Mouse (Mus musculus) lung, embryonic 14.5 days (tissue): ENCODE data around the gene Mlst8. TPM values are rescaled to one million over a fixed set of nuclear protein-coding genes. Genes with fewer than 3 reads are reported as not detected.
A peak's percentile ranks its signal among the peaks of the same experiment; 100 is the strongest.
"Not testable (repeated sequence)": the region's sequence is repeated elsewhere in the genome, so short reads cannot be mapped to it uniquely, and the experiment has no call there.

Source experiments
- ATAC-seq: fragments of 200-750 bp; cut with Nextera tagmentation; 2 replicates; pipeline ENCODE4 v1.8.0; 2017; ENCODE audit warnings: mild to moderate bottlenecking, moderate TSS enrichment, moderate library complexity; ENCODE audit not compliant: insufficient read depth
- DNase-seq: peaks from one replicate; pipeline ENCODE4 v3.0.0-alpha.2; 2015
- H3K27ac ChIP-seq: fragments of 300-500 bp; sonication (generic); 2 replicates; pipeline ENCODE4 v1.5.1; 2014; ENCODE audit warnings: low read depth, mild to moderate bottlenecking, moderate library complexity
- H3K27me3 ChIP-seq: fragments of 300-500 bp; sonication (generic); 2 replicates; pipeline ENCODE4 v1.6.1; 2014; ENCODE audit warnings: low read length, control low read depth; ENCODE audit not compliant: insufficient read depth
- H3K36me3 ChIP-seq: fragments of 300-500 bp; sonication (generic); 2 replicates; pipeline ENCODE4 v1.6.1; 2014; ENCODE audit warnings: control low read depth; ENCODE audit not compliant: insufficient read depth
- H3K4me1 ChIP-seq: fragments of 300-500 bp; sonication (generic); 2 replicates; pipeline ENCODE4 v1.6.1; 2014; ENCODE audit warnings: antibody characterized with exemption, control low read depth; ENCODE audit not compliant: insufficient read depth
- H3K4me2 ChIP-seq: fragments of 300-500 bp; sonication (generic); 2 replicates; pipeline ENCODE4 v1.6.1; 2014; ENCODE audit warnings: mild to moderate bottlenecking
- H3K4me3 ChIP-seq: fragments of 300-500 bp; sonication (generic); 2 replicates; pipeline ENCODE4 v1.5.1; 2014; ENCODE audit warnings: low read depth, low read length
- H3K9ac ChIP-seq: fragments of 300-500 bp; sonication (generic); 2 replicates; pipeline ENCODE4 v1.6.1; 2014
- H3K9me3 ChIP-seq: fragments of 300-500 bp; sonication (generic); 2 replicates; pipeline ENCODE4 v1.6.1; 2016; ENCODE audit warnings: low read depth, low read length, control low read depth
- CTCF ChIP-seq: IDR thresholded peaks from 2 replicates; pipeline ENCODE4 v1.5.1; 2016; ENCODE audit warnings: antibody characterized with exemption, low read depth
- WGBS: fragments of 180-500 bp; shearing (Covaris S2); extraction: QIAGEN DNeasy Blood & Tissue Kit; methylation state at CpG from one replicate; pipeline ENCODE4 v1.1.7; 2014; 5-methylcytosine and 5-hydroxymethylcytosine counted together
- polyA plus RNA-seq: library from polyadenylated mRNA; unstranded; fragments of >200 nt; fragmentation: Nextera tagmentation; extraction: Ambion mirVana; gene quantifications from 2 replicates; pipeline ENCODE4 v1.2.1, GENCODE M21; 2014

The Mlst8 gene
- polyA plus RNA-seq, 1 experiment from 2014 or later: 30.2 TPM

- 29% methylated on average over 2 of the region's 2 CpGs for WGBS
- Histone ChIP-seq H3K9me3 (no peaks in the 10 kb centered on the region), H3K4me2 (no peak overlapping the region), H3K27me3 (no peaks in the 10 kb centered on the region), H3K4me3 (no peak overlapping the region), H3K27ac (no peak overlapping the region), H3K4me1 (no peaks in the 10 kb centered on the region), H3K36me3 (peaks cover 87% of the 10 kb centered on the region), H3K9ac (no peak overlapping the region)
- DNase-seq (no peak), ATAC-seq (no peak)
- peak; percentile 46 for TF ChIP-seq CTCF
Measured at GRCm38 (mm10) chr17:24441148-24441547, 37.7 kb downstream of the Mlst8 start.

GRCm38 (mm10) chr17:24440377-24440776 lies 38.5 kb downstream of the Mlst8 start:
- peaks cover 87% of the 10 kb centered on the region for H3K36me3 ChIP-seq
- DNase-seq: no peak
- no peak for TF ChIP-seq CTCF
- no peak for ATAC-seq
- H3K4me3 ChIP-seq: no peak overlapping the region
- WGBS: 88% methylated on average over 8 of the region's 8 CpGs
- H3K9ac ChIP-seq: no peak overlapping the region
- no peak overlapping the region for H3K27ac ChIP-seq
- no peaks in the 10 kb centered on the region for H3K4me1 ChIP-seq
- H3K4me2 ChIP-seq: no peak overlapping the region
- H3K27me3 ChIP-seq: no peaks in the 10 kb centered on the region
- H3K9me3 ChIP-seq: no peaks in the 10 kb centered on the region

- 68% methylated on average over 5 of the region's 5 CpGs for WGBS
- peak; percentile 79 for DNase-seq
Measured at GRCm38 (mm10) chr17:24437016-24437415, 41.9 kb downstream of the Mlst8 start.

GRCm38 (mm10) chr17:24429201-24429983 lies 49.5 kb downstream of the Mlst8 start:
- ATAC-seq (no peak), DNase-seq (no peak)
- H3K4me1 ChIP-seq: no peaks in the 10 kb centered on the region
- H3K9me3 ChIP-seq: no peaks in the 10 kb centered on the region
- peak overlapping the region; percentile 36; the same call in 1 of the 2 replicates for H3K27ac ChIP-seq
- no peak overlapping the region for H3K4me2 ChIP-seq
- H3K4me3 ChIP-seq: no peak overlapping the region
- no peaks in the 10 kb centered on the region for H3K27me3 ChIP-seq
- no peak for TF ChIP-seq CTCF
- peaks cover 29% of the 10 kb centered on the region for H3K36me3 ChIP-seq
- no peak overlapping the region for H3K9ac ChIP-seq
- 75% methylated on average over 14 of the region's 14 CpGs for WGBS

More at GRCm38 (mm10) chr17:24437016-24437415, 41.9 kb downstream of the Mlst8 start:
- Histone ChIP-seq H3K4me3 (no peak overlapping the region), H3K36me3 (peaks cover 79% of the 10 kb centered on the region), H3K4me1 (no peaks in the 10 kb centered on the region), H3K4me2 (no peak overlapping the region), H3K9me3 (no peaks in the 10 kb centered on the region), H3K27ac (no peak overlapping the region), H3K9ac (no peak overlapping the region), H3K27me3 (no peaks in the 10 kb centered on the region)
- peak; percentile 70; the same call in 1 of the 2 replicates for ATAC-seq
- peak; percentile 82 for TF ChIP-seq CTCF

- no peak for TF ChIP-seq CTCF
- whole genome bisulfite sequencing: 6% methylated on average over 8 of the region's 8 CpGs
- no peaks in the 10 kb centered on the region for H3K9me3 ChIP-seq
- no peaks in the 10 kb centered on the region for H3K4me1 ChIP-seq
- DNase-seq: peak; percentile 66
- ATAC-seq: no peak
- peak overlapping the region; percentile 89 for H3K9ac ChIP-seq
- H3K4me3 ChIP-seq: peak overlapping the region; percentile 66
- H3K27ac ChIP-seq: peak overlapping the region; percentile 97
- H3K27me3 ChIP-seq: no peaks in the 10 kb centered on the region
- H3K4me2 ChIP-seq: peak overlapping the region; percentile 73
- peaks cover 40% of the 10 kb centered on the region for H3K36me3 ChIP-seq
Measured at GRCm38 (mm10) chr17:24427170-24427557, 51.7 kb downstream of the Mlst8 start.

- WGBS: under 1% methylated on average over 48 of the region's 48 CpGs
- Histone ChIP-seq H3K27me3 (no peaks in the 10 kb centered on the region), H3K9me3 (no peaks in the 10 kb centered on the region), H3K4me2 (peak within 1 kb of the TSS; percentile 73), H3K9ac (peak within 1 kb of the TSS; percentile 89), H3K36me3 (peaks cover 45% of the 10 kb centered on the region), H3K4me1 (no peaks in the 10 kb centered on the region), H3K4me3 (peak within 1 kb of the TSS; percentile 66), H3K27ac (peak within 1 kb of the TSS; percentile 97)
- DNase-seq (peak; percentile 96), ATAC-seq (peak; percentile 100)
- TF ChIP-seq CTCF: no peak
Measured at GRCm38 (mm10) chr17:24426471-24427169, 52.3 kb downstream of the Mlst8 start, which contains the start of gene Eci1. TSS of gene Eci1 (plus strand) at chr17:24426641.

- Histone ChIP-seq H3K4me1 (no peaks in the 10 kb centered on the region), H3K27me3 (no peaks in the 10 kb centered on the region), H3K27ac (0 out of 2 replicates have a peak overlapping the region, but pooled peaks have one; percentile 97), H3K9ac (no peak overlapping the region), H3K4me2 (peak overlapping the region; percentile 73), H3K4me3 (peak overlapping the region; percentile 66), H3K9me3 (no peaks in the 10 kb centered on the region), H3K36me3 (peaks cover 52% of the 10 kb centered on the region)
- ATAC-seq (no peak), DNase-seq (no peak)
- TF ChIP-seq CTCF: no peak
- 91% methylated on average over 7 of the region's 7 CpGs for WGBS
Measured at GRCm38 (mm10) chr17:24425905-24426304, 53.0 kb downstream of the Mlst8 start.

- H3K27ac ChIP-seq, ATAC-seq, H3K9me3 ChIP-seq, H3K9ac ChIP-seq, H3K4me2 ChIP-seq, DNase-seq, H3K4me1 ChIP-seq, H3K4me3 ChIP-seq, H3K27me3 ChIP-seq: not testable (repeated sequence)
- WGBS: 95% methylated on average over 6 of the region's 8 CpGs
- peaks cover 58% of the 10 kb centered on the region for H3K36me3 ChIP-seq
Measured at GRCm38 (mm10) chr17:24425326-24425725, 53.6 kb downstream of the Mlst8 start.
